Mouse (Mus musculus) cerebellum, postnatal 10 days (tissue): ENCODE results near the gene Krt78.
"Not testable (repeated sequence)": the region's sequence is repeated elsewhere in the genome, so short reads cannot be mapped to it uniquely, and the experiment has no call there.

Experiments used
- DNase-seq, 2 experiments: peaks; one replicate each; pipeline ENCODE4 v3.0.0; 2021; ENCODE audit warnings: mixed read lengths in 2 of 2

Gene Krt78

GRCm38 (mm10) chr15:101954187-101954586 lies at the start of gene Krt78:
Krt78 (minus strand) TSS chr15:101954287.
- DNase-seq = no peak

- no peak for DNase-seq
Observed at GRCm38 (mm10) chr15:102003516-102003915, 49.4 kb upstream of the Krt78 start.

GRCm38 (mm10) chr15:102002646-102003488 lies 48.8 kb upstream of the Krt78 start:
- DNase-seq = peak; percentile 40 to 43

GRCm38 (mm10) chr15:101999676-102000335 lies 45.7 kb upstream of the Krt78 start:
- DNase-seq = no peak

GRCm38 (mm10) chr15:101999156-101999555 lies 45.1 kb upstream of the Krt78 start:
- DNase-seq = no peak

- not testable (repeated sequence) for DNase-seq
Observed at GRCm38 (mm10) chr15:101996450-101997078, 42.5 kb upstream of the Krt78 start.

- no peak for DNase-seq
Observed at GRCm38 (mm10) chr15:101995484-101996236, 41.6 kb upstream of the Krt78 start.

- DNase-seq = no peak
Observed at GRCm38 (mm10) chr15:101994365-101994764, 40.3 kb upstream of the Krt78 start.

- DNase-seq = no peak
Observed at GRCm38 (mm10) chr15:101990946-101991345, 36.9 kb upstream of the Krt78 start.

GRCm38 (mm10) chr15:101988714-101989113 lies 34.6 kb upstream of the Krt78 start:
- no peak for DNase-seq

- peak; percentile 92 to 95 for DNase-seq
Observed at GRCm38 (mm10) chr15:101988119-101988518, 34.0 kb upstream of the Krt78 start.

- no peak for DNase-seq
Observed at GRCm38 (mm10) chr15:101984746-101985145, 30.7 kb upstream of the Krt78 start.

- peak; percentile 96 to 99 for DNase-seq
Observed at GRCm38 (mm10) chr15:101983949-101984601, 30.0 kb upstream of the Krt78 start.

GRCm38 (mm10) chr15:101983315-101983948 lies 29.3 kb upstream of the Krt78 start:
- no peak for DNase-seq

- peak; percentile 27 to 41 for DNase-seq
Observed at GRCm38 (mm10) chr15:101980849-101981248, 26.8 kb upstream of the Krt78 start.

- peak; percentile 64 to 76 for DNase-seq
Observed at GRCm38 (mm10) chr15:101977043-101977726, 23.1 kb upstream of the Krt78 start.

GRCm38 (mm10) chr15:101976641-101977040 lies 22.6 kb upstream of the Krt78 start:
- no peak for DNase-seq

GRCm38 (mm10) chr15:101976023-101976422 lies 21.9 kb upstream of the Krt78 start:
- DNase-seq = no peak

GRCm38 (mm10) chr15:101974083-101974845 lies 20.2 kb upstream of the Krt78 start:
- peak in 1 of 2 experiments; percentile 19 for DNase-seq

- DNase-seq = peak; percentile 97 to 99
Observed at GRCm38 (mm10) chr15:101973414-101974077, 19.5 kb upstream of the Krt78 start.
